Mouse (Mus musculus) ES-Bruce4 (cell line): ENCODE data around the gene Synj1.

Experiments used
- CTCF ChIP-seq: IDR thresholded peaks from one replicate; pipeline ENCODE4 v1.8.1; 2011; ENCODE audit warnings: low read depth, low read length
- EP300 ChIP-seq: IDR thresholded peaks from 2 replicates; pipeline ENCODE4 v1.6.1; 2011; ENCODE audit warnings: low read depth, low read length; ENCODE audit not compliant: insufficient read depth
- POLR2A ChIP-seq: IDR thresholded peaks from one replicate; pipeline ENCODE4 v1.8.1; 2011; ENCODE audit warnings: low read length; ENCODE audit not compliant: insufficient read depth

DNA sequence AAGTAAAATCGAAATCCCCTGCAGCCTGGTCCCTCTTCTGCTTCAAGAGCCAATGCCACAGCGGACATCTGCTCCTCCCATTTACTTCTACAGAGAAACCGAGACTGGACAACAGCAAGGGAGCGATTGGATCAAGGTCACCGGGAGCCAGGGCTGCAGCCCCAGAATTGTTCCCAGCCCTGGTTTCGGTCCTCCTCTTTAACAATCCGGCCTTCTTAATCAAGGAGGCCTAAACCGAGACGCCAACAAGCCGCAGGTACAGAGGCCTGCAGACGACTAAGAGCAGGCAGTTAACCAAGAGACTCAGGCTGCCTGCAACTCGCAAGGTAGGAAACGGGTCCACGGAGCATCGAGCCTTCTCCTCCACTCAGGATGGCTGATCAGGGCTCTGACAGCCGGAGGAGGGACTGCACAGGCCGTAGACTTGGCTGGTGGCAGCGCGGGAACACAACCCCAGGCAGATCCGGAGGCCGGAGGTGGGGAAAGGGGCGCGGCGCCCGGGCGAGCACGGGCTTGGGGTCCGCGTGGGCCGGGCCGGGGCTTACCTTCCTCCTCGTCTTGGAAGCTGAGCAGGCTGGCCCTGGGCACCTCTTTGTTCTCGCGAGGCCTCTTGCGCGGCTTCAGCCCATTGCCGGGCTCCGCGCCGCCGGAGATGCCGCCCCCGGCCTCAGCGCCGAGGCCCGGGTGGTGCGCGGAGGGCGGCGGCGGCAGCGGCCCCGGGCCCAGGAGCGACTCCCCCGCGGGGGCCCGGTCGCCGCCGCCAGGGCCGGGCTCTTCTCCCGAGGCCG, 32.5 kb upstream of the Synj1 start:
- TF ChIP-seq CTCF (no peak), POLR2A (no peak), EP300 (no peak)
